Mouse (Mus musculus) spleen, adult 2 months (tissue): ENCODE measurements at regions not wholly inside any gene's neighbourhood (a gene's known extent, or its start where the extent isn't known, plus 50 kb on each side); places are given as distances from the start of the nearest gene placed in this dataset.

Source experiments
- CTCF ChIP-seq: fragments of 200-500 bp; IDR thresholded peaks from 2 replicates; pipeline ENCODE4 v1.5.1; 2011; ENCODE audit warnings: mild to moderate bottlenecking, inconsistent platforms; ENCODE audit not compliant: insufficient read depth, insufficient read length, insufficient replicate concordance; ENCODE audit errors: extremely low read depth
- POLR2A ChIP-seq: fragments of 200-500 bp; IDR thresholded peaks from 2 replicates; pipeline ENCODE4 v1.6.1; 2011; ENCODE audit warnings: low read depth, low read length, inconsistent platforms

DNA sequence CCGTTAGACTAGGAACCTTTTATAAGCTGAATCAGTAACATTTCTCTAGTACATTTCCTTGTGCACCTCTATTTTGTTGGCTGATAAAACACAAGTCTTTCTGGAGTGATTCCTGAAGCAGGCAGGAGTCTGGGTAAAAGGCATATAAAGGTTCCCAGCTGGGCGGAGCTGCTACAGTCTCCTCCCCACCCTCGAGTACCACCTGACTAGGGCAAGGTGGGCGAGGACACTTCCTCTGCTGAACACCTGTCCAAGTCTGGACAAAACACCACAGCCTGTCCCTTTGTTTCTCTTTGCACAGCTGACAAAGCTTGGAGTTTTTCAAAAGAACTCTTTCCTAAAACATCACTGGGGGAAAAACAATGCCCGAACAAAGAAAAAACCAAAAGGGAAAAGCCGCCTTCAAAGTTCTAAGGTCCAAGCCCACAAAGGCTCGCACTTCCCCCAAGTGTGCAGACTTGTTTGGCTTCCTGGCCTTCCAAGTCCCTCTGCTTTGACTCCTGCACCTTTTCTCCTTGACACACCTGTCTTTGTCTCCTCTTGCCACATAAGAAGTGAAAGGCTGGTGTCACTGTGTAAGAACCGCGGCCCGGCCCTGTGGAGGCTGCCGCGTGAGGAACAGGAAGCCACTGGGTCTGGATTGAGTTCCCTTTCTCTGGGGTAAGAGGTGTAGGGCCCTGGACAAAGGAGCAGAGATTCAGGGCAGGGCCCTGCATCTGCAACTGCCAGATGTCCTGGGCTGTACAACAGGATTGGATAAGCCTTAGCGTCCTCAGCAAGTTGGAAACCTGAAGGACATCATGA lies 263.1 kb upstream of the Foxq1 start:
- no peak for TF ChIP-seq CTCF
- no peak for TF ChIP-seq POLR2A
